Mouse (Mus musculus) neural tube, embryonic 10.5 days (tissue): ENCODE results near the gene Thtpa.

Experiments
- DNase-seq: peaks from one replicate; pipeline ENCODE4 v3.0.0-alpha.2; 2017; ENCODE audit warnings: low spot score; ENCODE audit errors: extremely low spot score

Gene Thtpa

DNA sequence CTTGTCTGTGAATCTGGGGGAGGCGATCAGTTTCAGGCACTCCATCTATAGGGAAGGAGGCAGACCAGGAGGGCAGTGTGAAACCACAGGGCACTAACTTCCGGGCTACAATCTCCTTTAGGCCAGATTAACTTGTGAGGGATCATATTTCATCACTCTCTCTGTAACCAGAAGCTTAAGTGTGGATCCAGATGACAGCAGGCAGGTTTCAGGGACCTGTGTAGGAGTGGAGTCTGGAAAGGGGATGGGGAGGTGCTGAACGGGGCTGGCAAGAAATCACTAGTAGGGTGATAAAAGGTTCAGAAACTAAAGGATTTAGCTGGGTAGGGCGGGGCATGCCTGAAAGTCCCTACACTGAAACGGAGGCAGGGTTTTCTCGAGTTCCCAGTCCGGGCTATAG is 10.8 kb downstream of the Thtpa start:
- DNase-seq = peak; percentile 33

DNA sequence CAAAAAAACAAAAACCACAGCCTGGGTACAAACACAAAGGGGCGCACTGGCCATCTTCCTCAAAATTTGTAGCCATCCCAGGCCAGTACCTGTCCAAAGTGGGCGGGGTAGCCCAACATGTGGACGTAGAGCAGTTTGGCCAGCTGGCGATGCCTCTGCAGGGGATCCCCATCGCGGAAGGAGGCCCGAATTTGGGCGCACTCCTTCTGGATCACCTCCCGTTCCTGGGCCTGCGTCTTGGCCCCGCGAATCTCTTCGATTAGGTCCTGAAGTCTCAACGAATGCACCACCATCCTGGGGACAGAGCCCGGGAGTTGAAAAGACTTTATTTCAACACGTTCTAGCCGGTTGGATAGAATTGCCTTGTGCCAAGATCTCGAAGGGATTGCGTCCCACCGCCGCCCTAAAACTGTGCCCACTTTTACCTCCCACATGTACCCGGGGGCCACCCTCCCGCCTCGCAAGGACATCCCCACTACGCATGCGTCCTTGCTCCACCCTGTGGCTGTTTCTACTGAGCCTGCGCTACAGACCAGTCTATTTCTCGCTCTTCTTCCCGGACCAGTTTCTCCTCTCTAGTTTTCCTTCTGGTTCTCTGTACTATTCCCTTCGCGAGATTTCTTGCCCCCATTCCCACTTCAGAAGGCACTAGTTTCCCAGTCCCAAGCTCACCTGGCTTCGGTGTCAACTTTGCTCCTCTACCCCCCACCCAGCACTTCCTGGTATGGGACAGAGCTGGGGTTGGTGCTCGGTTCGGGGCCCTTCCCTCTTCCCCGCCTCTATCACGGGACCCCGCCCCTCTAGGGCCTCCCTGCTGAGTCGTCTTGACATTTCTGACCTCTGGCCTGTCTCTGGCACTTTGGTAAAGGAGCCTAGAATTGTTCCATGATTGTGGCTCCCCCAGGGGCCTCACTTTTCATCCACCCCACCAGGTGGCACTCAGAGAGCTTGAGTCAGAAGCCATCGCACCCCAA is 11.5 kb downstream of the Thtpa start, which contains the start of gene Ap1g2:
TSS of gene Ap1g2 (minus strand) at position 758 of the 974 bp plus-strand sequence.
- peak; percentile 77 for DNase-seq

DNA sequence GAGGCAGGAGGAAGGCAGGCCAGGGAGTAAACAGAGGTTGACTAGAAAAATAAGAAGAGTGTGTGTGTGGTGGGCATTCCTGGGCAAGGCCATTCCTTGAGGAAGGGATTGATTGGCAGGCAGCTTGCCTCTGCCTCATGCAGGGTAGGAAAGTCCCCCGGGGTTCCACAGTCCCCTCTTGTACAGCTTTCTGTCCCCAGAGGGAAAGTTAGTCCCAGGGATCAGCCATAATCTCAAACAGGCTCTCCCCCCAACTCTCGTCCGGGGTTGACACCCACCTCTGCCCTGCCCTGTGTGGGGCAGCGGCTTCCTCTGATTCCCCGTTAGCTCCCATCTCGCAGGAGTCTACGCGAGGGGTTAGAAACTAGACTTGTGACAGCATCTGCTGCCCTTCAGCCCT is 12.4 kb downstream of the Thtpa start:
- no peak for DNase-seq

DNA sequence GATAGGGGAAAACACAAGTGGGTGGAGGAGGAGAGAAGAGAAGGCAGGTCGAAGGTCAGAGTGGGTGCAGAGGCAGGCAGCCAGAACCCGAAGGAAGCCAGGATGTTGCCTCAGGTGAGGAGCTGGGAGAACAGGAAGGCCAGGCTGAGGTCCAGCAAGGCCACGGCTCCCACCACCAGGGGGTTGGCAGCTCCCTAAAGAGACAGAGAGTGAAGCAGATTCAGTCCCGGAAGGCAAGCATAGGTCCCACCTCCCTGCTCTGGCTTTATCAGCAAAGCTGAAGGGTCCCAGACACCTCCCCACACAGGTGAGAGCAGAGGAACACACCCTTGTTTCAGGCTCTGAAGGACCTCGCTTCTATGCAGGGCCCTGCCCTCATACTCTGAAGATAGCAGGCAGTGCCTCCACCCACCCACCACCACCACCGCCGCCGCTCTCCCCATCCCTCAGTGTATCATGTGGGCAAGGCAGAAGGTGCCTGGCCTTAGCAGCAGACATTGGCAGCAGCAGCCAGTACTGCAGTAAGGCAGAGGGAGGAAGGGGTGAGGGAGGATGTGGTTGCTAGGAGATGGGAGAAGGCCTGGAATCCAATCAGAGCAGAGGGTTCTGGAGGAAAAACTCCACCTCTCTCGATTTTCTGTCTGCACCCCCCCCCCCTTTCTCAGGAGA is 13.8 kb downstream of the Thtpa start:
- DNase-seq = peak; percentile 13

DNA sequence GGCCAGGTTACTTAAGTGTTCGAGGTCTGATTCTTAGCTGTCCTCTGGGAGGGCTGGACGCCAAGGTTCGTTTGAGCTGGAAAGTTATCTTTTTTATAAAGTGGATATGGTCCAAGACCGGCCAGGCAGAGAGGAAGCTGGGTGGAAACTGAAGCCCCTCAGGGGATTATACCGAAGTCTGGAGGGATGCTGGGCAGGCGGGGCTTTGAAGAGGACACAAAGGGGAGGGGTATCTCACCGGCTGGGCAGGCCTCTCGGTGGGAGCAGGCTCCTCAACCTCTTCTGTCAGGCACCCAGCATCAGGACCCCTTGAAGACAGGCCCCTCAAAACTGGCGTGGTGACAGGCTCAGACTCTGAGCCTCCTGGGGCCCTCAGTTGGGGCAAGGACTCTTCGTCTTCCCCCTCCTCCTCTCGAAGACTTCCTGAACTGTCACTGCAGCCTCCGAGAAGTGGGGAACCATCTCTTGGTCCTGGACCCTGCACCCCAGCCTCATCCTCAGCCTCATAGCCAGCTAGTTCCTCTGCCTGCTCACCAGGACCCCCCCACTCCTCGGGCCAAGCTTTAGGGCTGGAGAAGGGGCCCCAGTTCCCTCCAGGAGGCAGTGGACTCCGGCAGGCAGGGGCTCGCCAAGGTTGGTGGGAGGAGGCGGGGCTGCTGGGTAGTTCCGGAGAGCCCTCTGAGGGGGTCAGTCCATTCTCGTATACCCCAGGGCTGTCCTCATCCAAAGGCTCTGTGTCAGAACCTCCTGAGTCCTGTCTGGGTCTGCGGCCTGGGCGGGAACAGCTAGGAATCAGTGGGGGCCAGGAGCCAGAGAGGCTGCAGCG is 14.7 kb downstream of the Thtpa start:
- no peak for DNase-seq

DNA sequence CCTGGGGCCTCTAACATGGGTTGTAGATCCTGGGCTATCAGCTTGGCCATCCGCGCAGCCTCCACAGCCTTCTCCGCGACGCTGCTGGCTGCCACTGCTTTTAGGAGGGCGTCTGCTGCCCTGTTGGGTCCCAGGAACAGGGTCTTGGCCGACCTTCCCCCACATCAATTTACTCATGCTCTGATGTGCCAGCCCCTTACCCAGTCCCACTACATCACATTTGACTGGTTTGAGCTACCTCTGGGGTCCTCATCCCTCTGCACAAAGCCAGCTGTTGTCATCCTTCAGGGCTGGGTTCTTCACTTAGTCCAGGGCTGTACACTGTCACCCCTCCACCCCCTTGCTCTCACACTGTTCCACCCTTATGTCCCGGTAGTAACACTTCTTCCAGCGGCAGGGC is 15.5 kb downstream of the Thtpa start:
- no peak for DNase-seq

DNA sequence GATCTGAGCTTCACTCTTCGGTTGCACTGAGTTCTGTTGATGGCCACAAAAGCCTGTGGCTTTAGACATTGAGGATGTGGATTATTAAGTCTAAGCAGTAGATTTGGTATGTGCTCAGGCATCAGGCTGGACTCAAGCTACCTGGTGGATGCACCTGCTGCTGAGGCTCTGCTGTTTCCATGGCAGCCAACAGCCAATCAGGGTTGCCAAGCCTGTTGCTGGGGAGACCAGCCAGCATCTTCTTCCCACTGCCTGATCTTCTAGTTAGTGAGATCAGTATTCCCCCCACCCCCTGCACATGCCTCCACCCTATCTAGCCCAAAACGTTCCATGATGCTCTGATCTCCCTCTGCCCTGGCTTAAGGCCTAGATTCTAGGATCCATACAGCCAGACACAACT is 17.1 kb downstream of the Thtpa start:
- DNase-seq = no peak

DNA sequence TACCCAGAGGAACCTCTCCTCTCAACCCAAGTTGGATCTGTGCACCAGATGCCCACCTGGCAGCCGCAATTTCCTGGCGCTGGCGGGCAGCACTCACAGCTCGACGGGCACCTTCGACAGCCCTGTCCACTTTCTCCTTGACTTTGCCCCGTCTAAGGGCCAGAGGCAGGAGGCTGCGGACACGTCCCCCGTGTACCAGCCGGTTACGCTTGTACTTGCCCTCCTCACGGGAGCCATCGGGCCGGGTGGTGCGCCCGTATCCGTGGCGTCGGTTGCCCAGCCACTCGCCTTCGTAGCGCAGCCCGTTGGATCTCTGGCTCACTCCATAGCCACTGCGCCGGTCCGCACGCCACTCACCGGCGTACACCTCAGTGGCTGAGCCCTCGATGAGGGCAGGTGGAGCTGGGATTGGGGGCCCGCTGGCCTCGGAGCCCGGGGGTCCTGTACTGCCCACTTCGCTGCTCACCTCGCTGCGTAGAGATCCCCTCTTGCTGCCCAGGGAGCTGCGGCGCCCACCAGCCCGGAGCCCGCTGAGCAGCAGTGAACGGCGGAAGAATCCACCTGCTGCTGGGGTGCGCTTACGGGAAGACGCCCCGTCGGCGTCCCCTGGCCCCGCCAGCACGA is 18.9 kb downstream of the Thtpa start:
- no peak for DNase-seq

DNA sequence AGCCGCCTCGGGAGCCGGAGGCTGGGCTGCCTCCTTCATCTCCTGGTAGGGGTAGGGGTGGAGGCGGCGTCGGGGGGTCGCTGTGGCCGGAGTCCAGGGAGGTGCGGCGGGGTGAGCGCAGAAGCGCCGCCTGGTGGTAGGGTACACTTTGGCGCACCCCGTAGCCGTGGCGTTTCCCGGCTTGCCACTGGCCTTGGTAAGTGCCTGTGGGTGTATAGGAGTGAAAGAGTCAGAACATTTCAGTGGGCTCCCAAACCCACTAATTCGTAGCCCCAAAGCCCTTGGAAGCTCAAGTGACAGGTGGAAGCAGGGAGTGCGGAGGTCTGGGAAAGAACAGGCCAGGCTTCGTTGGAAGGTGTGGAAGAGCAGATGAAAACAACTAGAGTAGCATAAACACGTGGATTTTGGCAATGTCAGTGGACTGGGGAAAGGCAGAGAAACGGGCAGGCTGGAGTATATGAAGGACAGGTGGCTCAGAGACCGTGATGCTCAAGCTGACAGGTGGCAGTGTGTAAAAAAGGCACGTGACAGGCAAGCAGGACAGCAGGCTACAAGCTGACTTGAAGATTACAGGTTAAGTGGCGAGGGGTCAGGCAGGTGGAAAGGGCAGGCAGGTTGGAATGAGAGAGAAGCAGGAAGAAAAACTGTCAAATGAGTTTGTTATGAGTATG is 19.5 kb downstream of the Thtpa start:
- peak; percentile 31 for DNase-seq

DNA sequence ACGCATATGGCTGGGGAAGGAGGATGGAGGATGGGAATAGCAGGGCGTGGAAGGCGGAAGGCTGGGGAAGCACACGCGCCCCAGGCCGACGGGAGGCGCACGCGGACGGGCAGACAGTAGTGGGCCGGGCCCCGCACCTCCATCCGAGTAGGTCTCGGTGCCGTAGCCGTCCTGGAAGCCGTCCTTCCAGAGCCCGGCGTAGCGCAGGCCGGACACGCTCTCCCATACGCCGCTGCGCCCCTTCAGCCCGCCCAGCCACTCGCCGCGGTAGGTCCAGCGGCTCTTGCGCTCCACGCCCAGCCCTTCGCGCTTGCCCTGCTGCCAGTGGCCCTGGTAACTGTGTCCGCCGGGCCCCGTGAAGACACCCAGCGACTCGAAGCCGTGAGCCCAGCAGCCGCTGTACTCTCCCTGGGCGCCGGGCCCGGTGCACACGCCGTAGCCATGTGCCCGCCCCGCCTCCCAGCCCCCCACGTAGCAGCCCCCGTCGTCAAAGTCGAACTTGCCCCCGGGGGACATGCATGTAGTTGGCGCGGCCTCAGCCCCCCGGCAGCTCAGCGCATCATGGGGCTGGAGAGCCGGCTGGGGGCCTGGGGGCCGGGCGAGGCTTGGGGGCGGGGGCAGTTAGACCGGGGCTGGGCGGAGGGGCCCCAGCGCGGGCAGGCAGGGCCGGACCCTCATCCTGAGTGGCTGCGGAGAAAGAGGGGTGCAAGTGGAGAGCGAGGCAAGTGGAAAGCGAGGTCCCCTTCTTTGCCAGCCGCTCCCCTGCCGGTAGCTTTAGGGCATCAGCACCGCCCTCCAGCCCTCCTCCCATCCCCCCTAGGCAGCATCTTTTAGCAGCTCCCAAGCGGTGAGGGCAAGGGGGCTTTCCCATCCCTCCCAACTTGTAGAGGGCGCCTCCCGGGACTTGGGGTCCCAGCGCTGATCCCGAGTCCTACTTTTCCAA is 20.4 kb downstream of the Thtpa start:
- DNase-seq = peak; percentile 66

DNA sequence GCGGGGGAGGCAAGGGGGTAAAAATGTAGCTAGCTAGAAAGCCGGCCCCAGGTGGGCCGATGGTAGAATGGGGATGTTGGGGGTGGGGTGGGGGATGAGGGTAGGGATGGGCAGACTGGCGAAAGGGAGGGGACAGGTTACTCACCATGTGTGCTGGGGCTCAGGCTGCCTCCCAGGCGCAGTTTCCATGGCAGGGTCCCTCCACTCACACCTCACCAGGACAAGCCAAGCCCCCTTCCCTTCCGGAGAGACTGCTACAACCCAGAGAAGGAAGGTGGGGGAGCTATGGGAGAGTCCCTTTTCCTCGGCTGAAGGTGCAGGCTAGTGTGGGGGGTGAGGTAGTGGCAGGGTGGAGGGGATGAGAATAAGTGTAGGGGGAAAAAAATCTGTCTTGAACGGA is 21.3 kb downstream of the Thtpa start:
- DNase-seq = no peak

DNA sequence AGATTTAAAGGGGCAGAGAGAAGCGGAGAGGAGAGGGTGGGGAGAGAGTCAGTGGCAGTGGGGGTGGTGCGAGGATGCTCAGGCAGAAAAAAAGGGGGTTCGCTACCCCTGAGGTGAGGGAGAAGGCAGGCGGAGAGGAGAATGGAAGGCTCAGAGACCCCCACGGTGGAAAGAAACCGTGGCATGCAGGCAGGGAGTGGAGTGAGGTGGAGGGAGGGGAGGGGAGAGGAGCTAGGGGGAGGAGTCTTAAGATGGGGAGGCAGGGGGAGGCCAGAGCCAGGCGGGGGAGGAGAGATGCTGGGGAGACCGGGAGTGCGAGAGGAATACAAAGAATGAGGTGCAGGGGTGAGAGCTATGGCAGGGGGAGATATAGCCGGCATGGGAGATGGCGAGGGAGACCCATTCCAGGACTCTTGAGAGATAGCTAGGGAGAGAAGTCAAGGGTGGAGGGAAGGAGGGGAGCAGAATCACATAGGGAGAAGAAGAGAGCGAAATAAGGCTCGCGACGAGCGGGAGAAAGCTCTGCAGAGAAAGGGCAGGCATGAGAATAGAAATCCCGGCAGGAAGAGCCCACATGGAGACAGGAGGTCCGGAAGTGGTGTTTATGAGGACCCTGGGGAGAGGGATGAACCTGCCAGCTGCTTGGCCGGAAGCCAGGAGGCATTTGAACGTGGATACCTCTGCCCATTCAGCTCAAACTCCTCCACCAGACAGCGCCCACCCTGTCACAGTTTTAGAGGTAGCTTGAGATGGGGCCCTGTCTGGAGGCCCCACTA is 22.0 kb downstream of the Thtpa start, which contains the start of gene Jph4:
TSS of gene Jph4 (minus strand) at position 511 of the 776 bp plus-strand sequence.
- DNase-seq = no peak

DNA sequence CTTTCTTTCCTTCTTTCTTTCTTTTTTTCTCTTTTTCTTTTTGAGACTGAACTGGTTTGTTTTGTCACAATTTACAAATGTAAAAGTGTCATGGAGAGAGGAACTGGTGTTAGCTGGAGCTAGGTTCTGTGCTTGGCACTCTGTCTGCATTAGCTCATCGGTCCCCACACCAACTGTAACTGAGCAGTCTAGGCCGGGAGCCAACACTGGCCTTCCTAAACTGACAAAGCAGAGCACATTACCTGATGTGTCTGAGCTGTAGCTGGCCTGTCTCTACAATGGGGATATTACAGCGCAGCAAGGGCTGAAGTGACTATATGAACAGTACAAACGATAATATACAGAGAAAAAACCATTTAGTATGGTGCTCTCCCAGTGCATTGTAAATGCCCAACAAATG is 24.3 kb downstream of the Thtpa start:
- DNase-seq = no peak

DNA sequence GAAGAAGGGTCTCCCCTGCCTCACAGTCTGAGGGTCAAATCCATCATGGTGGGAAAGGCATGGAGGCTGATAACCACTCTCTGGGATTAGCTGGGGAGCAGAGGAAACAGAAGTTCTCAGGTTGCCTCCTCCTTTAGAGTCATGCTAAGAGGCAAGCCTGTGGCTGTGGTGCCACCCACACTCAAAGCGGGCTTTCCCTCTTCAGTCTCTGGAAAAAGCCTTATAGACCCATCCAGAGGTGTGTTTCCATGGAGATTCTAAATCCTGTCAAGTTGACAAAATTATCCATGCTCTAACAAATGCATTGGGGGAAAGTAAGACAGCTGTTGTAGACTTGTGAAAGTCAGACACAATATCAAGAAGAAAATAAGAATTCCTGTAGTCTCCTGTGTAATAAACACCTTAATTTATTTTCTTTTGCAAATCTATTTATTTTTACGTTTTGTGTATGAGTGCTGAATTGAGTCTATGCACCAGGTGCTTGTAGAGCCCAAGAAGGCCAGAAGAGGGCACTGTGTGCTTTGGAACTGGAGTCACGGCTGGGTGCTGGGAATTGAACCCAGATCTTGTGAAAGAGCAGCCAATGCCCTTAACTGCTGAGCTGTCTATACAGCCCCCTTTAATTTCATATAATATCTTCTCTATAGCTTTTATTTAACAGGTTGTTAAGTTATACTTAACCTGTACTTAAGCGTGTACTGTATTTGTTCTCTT is 25.0 kb downstream of the Thtpa start:
- DNase-seq = no peak

DNA sequence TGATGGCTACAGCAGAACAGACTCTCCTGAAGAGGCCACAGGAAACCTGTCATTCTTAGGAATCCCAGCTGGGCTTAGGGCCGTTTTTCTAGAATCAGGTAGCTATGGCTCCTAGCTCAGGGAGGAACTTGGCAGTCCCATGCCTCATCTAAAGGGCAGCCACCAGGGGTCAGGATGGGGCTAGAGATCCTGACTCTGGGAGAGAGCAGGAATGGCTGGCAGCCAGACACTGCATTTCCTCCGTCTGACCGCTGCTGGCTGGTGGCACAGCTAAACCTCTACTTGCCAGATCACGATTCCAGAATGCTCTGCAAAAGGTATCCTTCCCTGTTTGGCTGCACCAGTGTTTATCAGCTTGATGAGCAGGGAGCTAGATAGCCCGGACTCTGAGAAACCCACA is 27.4 kb downstream of the Thtpa start:
- peak; percentile 66 for DNase-seq

DNA sequence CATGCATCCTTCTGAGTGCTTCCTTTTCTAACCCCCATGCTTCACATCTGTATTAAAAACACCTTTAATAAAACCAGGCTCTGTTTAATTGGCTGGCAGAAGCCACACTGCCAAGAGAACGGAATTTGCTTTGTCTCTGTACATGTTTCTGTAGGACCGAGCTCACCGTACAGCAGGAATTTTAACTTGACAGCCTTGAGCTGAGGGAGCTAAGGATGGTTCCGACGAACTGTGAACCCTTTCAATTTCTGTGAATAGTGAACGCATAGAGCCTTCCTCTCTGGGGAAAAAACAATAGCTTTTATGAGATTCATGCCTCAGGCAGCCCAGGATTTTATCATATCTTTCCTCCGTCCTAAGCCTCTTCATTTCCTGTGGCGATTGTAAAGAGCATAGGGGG is 27.8 kb downstream of the Thtpa start:
- no peak for DNase-seq

DNA sequence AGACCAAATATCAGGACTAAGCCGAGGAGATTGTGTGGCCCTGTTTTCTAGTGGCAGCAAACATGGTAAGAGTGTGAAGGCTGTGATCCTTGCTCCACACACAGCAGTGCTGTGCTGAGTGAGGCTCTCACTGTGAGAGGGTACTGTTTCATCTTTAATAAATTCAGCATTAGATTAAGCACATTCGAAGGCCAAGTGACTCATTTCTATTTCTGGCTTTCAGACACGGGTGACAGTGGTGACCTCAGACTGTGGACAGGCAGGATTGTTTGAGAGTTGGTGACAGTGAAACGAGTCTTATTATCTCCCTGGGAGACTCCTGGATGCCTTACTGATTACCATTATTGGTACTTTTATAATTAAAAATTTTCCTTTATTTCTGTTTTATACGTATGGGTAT is 31.1 kb downstream of the Thtpa start:
- DNase-seq = no peak

DNA sequence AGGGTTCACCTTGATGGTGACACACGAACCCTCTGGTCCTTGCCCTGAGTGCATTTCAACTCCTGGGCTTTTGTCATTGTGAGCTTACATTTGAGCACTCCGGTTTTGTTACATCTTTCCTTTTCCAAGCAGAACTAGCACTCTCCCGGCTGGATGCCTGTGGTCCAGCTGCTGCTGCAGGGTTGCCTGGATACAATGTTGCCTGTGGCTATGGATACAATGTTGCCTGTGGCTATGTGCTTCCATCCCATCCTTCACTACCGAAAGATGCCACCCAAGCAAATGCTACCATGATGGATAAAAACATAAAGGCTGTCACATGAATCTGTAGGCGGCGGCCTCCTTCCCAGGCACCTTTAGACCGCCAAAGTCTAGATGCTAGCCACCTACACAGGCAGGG is 31.9 kb downstream of the Thtpa start:
- no peak for DNase-seq
